Mouse (Mus musculus): ENCODE results near the gene Tmcc3. TPM values are rescaled to one million over a fixed set of nuclear protein-coding genes. Genes with fewer than 3 reads are reported as not detected.

The Tmcc3 gene
- polyA plus RNA-seq, 1 experiment, result not detected

GRCm38 (mm10) chr10:94462386-94463064 lies 150.8 kb downstream of the Tmcc3 start:
- Histone ChIP-seq H3K4me1 (ENCODE audit: control insufficient read depth, insufficient read depth, low read length) (no peaks in the 10 kb centered on the region; the same call in 1 of the 2 replicates), H3K27ac (ENCODE audit: insufficient read depth, low read depth, low read length) (no peak overlapping the region), H3K4me3 (ENCODE audit: insufficient read depth, low read depth, low read length) (no peak overlapping the region)
- TF ChIP-seq CTCF (IDR thresholded peaks at IDR 0.05; ENCODE audit: insufficient read depth, low read depth, low read length) (no peak), POLR2A (IDR thresholded peaks at IDR 0.05; ENCODE audit: insufficient read depth, low read depth, low read length) (no peak)
- WGBS, result 59% methylated on average over 15 of the region's 15 CpGs

GRCm38 (mm10) chr10:94463410-94463809 lies 151.7 kb downstream of the Tmcc3 start:
- no peak overlapping the region for H3K4me3 ChIP-seq (ENCODE audit: insufficient read depth, low read depth, low read length)
- H3K27ac ChIP-seq (ENCODE audit: insufficient read depth, low read depth, low read length), result no peak overlapping the region
- TF ChIP-seq CTCF (IDR thresholded peaks at IDR 0.05; ENCODE audit: insufficient read depth, low read depth, low read length) (no peak), POLR2A (IDR thresholded peaks at IDR 0.05; ENCODE audit: insufficient read depth, low read depth, low read length) (no peak)
- H3K4me1 ChIP-seq (ENCODE audit: control insufficient read depth, insufficient read depth, low read length), result no peaks in the 10 kb centered on the region; the same call in 1 of the 2 replicates
- WGBS, result 92% methylated on average over 2 of the region's 2 CpGs

GRCm38 (mm10) chr10:94465646-94466045 lies 153.9 kb downstream of the Tmcc3 start:
- TF ChIP-seq POLR2A (IDR thresholded peaks at IDR 0.05; ENCODE audit: insufficient read depth, low read depth, low read length), result no peak
- no peak for TF ChIP-seq CTCF (IDR thresholded peaks at IDR 0.05; ENCODE audit: insufficient read depth, low read depth, low read length)
- H3K4me3 ChIP-seq (ENCODE audit: insufficient read depth, low read depth, low read length), result no peak overlapping the region
- 89% methylated on average over 6 of the region's 6 CpGs for WGBS
- H3K4me1 ChIP-seq (ENCODE audit: control insufficient read depth, insufficient read depth, low read length), result no peaks in the 10 kb centered on the region; the same call in 1 of the 2 replicates
- no peak overlapping the region for H3K27ac ChIP-seq (ENCODE audit: insufficient read depth, low read depth, low read length)

- 55% methylated on average over 7 of the region's 7 CpGs for WGBS
- TF ChIP-seq POLR2A (IDR thresholded peaks at IDR 0.05; ENCODE audit: insufficient read depth, low read depth, low read length) (no peak), CTCF (IDR thresholded peaks at IDR 0.05; ENCODE audit: insufficient read depth, low read depth, low read length) (no peak)
- Histone ChIP-seq H3K27ac (ENCODE audit: insufficient read depth, low read depth, low read length) (no peak overlapping the region), H3K4me3 (ENCODE audit: insufficient read depth, low read depth, low read length) (no peak overlapping the region), H3K4me1 (ENCODE audit: control insufficient read depth, insufficient read depth, low read length) (no peaks in the 10 kb centered on the region; the same call in 1 of the 2 replicates)
Observed at GRCm38 (mm10) chr10:94466313-94466712, 154.6 kb downstream of the Tmcc3 start.

GRCm38 (mm10) chr10:94471487-94471886 lies 159.7 kb downstream of the Tmcc3 start:
- H3K27ac ChIP-seq (ENCODE audit: insufficient read depth, low read depth, low read length), result no peak overlapping the region
- TF ChIP-seq CTCF (IDR thresholded peaks at IDR 0.05; ENCODE audit: insufficient read depth, low read depth, low read length) (no peak), POLR2A (IDR thresholded peaks at IDR 0.05; ENCODE audit: insufficient read depth, low read depth, low read length) (no peak)
- no peak overlapping the region for H3K4me3 ChIP-seq (ENCODE audit: insufficient read depth, low read depth, low read length)
- WGBS, result 76% methylated on average over 8 of the region's 8 CpGs
- H3K4me1 ChIP-seq (ENCODE audit: control insufficient read depth, insufficient read depth, low read length), result no peaks in the 10 kb centered on the region

- WGBS, result 88% methylated on average over 5 of the region's 5 CpGs
- no peaks in the 10 kb centered on the region for H3K4me1 ChIP-seq (ENCODE audit: control insufficient read depth, insufficient read depth, low read length)
- no peak overlapping the region for H3K27ac ChIP-seq (ENCODE audit: insufficient read depth, low read depth, low read length)
- no peak overlapping the region for H3K4me3 ChIP-seq (ENCODE audit: insufficient read depth, low read depth, low read length)
- TF ChIP-seq POLR2A (IDR thresholded peaks at IDR 0.05; ENCODE audit: insufficient read depth, low read depth, low read length) (no peak), CTCF (IDR thresholded peaks at IDR 0.05; ENCODE audit: insufficient read depth, low read depth, low read length) (no peak)
Observed at GRCm38 (mm10) chr10:94473501-94473900, 161.8 kb downstream of the Tmcc3 start.

GRCm38 (mm10) chr10:94474185-94474584 lies 162.4 kb downstream of the Tmcc3 start:
- Histone ChIP-seq H3K4me1 (ENCODE audit: control insufficient read depth, insufficient read depth, low read length) (no peaks in the 10 kb centered on the region), H3K27ac (ENCODE audit: insufficient read depth, low read depth, low read length) (no peak overlapping the region), H3K4me3 (ENCODE audit: insufficient read depth, low read depth, low read length) (no peak overlapping the region)
- TF ChIP-seq CTCF (IDR thresholded peaks at IDR 0.05; ENCODE audit: insufficient read depth, low read depth, low read length) (no peak), POLR2A (IDR thresholded peaks at IDR 0.05; ENCODE audit: insufficient read depth, low read depth, low read length) (no peak)
- WGBS, result 96% methylated on average over 5 of the region's 5 CpGs

- no peak for TF ChIP-seq POLR2A (IDR thresholded peaks at IDR 0.05; ENCODE audit: insufficient read depth, low read depth, low read length)
- TF ChIP-seq CTCF (IDR thresholded peaks at IDR 0.05; ENCODE audit: insufficient read depth, low read depth, low read length), result no peak
- WGBS, result 88% methylated on average over 13 of the region's 13 CpGs
- H3K27ac ChIP-seq (ENCODE audit: insufficient read depth, low read depth, low read length), result no peak overlapping the region
- H3K4me3 ChIP-seq (ENCODE audit: insufficient read depth, low read depth, low read length), result no peak overlapping the region
- H3K4me1 ChIP-seq (ENCODE audit: control insufficient read depth, insufficient read depth, low read length), result no peaks in the 10 kb centered on the region
Observed at GRCm38 (mm10) chr10:94477366-94478225, 165.8 kb downstream of the Tmcc3 start.

- TF ChIP-seq POLR2A (IDR thresholded peaks at IDR 0.05; ENCODE audit: insufficient read depth, low read depth, low read length) (no peak), CTCF (IDR thresholded peaks at IDR 0.05; ENCODE audit: insufficient read depth, low read depth, low read length) (no peak)
- 89% methylated on average over 13 of the region's 13 CpGs for WGBS
- no peak overlapping the region for H3K27ac ChIP-seq (ENCODE audit: insufficient read depth, low read depth, low read length)
- H3K4me1 ChIP-seq (ENCODE audit: control insufficient read depth, insufficient read depth, low read length), result no peaks in the 10 kb centered on the region
- H3K4me3 ChIP-seq (ENCODE audit: insufficient read depth, low read depth, low read length), result no peak overlapping the region
Observed at GRCm38 (mm10) chr10:94479646-94480045, 167.9 kb downstream of the Tmcc3 start.
